Mouse (Mus musculus) brain, embryonic 14.5 days (tissue): ENCODE results near the gene Gjc1. TPM values are rescaled to one million over a fixed set of nuclear protein-coding genes. Genes with fewer than 3 reads are reported as not detected.
A peak's percentile ranks its signal among the peaks of the same experiment; 100 is the strongest.

Experiments
- DNase-seq: peaks from one replicate; pipeline ENCODE4 v3.0.0-alpha.2; 2011; ENCODE audit warnings: low read depth
- CTCF ChIP-seq: fragments of 200-500 bp; IDR thresholded peaks from 2 replicates; pipeline ENCODE4 v1.5.1; 2012; ENCODE audit warnings: inconsistent platforms, mild to moderate bottlenecking, moderate library complexity, borderline replicate concordance; ENCODE audit not compliant: insufficient read depth, insufficient read length; ENCODE audit errors: extremely low read depth
- POLR2A ChIP-seq: fragments of 200-500 bp; IDR thresholded peaks from 2 replicates; pipeline ENCODE4 v1.6.1; 2012; ENCODE audit warnings: mild to moderate bottlenecking, inconsistent platforms, borderline replicate concordance; ENCODE audit not compliant: poor library complexity, insufficient read depth, insufficient read length, severe bottlenecking; ENCODE audit errors: extremely low read depth
- polyA plus RNA-seq: library from polyadenylated mRNA; depleted of rRNA; stranded (reverse); fragments of >200 nt; gene quantifications from 2 replicates; pipeline ENCODE4 v1.2.3, GENCODE M21; 2012

Gjc1 gene
- polyA plus RNA-seq, 1 experiment = 52.2 TPM

DNA sequence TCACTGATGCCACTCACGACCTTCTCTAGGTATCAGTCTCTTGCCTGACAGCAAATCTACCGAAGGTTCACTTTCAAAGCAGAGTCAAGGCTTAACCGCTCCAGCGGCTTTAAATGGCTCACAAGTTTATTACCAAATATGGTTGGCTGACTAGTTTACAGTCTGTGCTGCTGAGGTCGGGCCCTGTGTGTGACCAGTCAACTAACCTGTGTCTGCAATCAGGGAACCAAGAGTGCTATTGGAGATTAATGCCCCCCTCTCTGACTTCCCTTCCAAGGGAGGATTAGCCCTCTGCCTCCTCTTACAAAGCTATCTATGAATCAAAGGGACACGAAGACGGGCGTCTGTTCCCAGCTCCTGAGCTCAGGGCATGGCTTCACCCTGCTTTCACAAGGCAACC lies 25.3 kb downstream of the Gjc1 start:
- no peak for DNase-seq
- no peak for TF ChIP-seq POLR2A
- TF ChIP-seq CTCF = no peak

DNA sequence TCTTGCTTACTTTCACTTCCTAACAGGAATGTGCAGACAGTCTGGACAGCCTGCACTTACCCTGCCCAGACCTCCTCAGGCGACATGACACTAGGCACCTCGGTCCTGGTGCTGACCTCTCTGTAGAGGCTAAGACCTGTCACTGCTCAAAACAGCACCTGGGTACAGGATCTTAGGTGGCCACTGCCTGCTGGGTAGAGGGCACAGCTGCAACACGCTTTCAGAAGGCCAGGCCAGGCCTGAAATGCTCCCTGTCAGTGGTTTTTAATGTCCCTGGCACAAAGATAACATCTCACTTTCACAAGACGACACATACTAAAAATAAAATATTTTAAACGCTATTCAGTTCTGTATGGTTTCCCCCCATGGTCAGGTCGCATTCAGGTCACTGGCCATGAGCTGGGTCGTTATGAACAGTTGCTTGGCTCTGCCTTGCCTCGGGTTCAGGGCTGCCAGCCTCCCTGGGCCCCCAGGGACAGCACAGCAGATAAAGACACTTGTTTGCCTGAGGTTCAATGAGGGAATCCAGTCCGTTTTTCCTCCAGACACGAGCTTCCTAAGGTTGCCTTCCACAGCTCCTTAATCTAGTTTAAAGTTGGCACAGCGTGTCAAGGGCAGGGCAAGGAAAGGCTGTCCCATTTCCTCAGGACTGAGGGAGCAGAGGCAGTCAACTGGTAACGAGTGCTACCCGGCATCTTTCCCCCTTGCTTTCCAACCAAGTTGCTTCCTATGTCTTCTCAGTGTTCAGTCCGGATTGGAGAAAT lies 27.6 kb downstream of the Gjc1 start:
- TF ChIP-seq CTCF (no peak), POLR2A (no peak)
- DNase-seq = no peak

DNA sequence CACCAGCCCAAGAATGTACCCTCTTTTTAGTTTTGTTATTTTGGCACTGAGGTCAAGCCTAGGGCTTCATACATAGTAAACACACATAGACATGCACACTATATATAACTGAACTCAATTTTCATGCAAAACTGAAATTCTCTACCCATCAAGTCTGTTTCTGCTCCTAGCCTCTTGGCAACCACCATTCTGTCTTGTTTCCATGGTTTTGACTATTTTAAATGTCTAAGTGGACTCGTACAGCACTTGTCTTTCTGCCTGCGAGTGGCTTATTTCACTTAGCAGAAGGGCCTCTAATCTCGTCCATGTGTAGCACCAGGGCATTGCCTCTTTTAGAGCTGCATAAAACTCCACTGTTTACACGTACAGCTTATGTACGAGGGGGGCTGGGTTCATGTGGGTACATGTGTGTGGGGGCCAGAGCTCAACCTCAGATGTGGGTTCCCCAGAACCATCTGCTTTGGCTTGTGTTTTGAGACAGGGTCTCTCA lies 31.8 kb downstream of the Gjc1 start:
- DNase-seq = no peak
- TF ChIP-seq CTCF (no peak), POLR2A (no peak)

DNA sequence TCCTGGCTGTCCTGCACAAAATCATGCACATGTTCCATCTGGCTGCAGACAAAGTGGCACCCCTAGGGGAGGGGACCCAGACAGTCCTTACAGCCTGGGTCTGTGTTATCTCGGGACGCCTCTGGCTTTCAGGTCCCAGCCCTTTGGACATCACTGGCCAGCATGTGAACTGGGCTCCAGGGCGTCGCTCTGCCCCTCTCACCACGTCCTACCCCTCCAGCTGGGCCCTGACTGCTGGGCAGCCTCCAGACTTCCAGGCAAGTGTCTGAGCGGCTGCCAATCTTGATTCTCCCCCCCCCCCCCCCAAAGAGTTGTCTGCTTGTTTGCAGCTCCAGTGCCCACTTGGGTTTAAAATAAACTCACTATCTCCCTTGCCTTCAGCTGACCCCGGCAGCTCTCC lies 36.1 kb downstream of the Gjc1 start:
- no peak for DNase-seq
- TF ChIP-seq POLR2A (no peak), CTCF (no peak)

DNA sequence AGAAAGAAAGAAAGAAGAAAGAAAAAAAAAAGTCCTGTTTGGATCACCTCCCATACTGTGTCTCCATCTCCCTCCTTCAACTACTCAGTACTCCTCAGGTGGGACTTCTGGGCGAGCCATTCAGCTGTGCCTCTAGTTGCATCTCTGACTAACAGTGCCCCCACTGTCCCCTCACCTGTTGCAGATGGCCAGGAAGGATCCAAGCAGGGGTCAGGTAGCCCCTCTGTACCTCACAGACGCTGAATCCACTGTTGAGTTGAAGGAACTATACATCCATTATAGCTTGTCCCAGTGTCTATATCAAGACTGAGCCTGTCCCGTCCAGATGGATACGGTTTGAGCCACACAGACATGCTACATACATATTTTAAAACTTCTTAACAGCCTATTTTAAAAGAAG lies 38.0 kb downstream of the Gjc1 start:
- TF ChIP-seq POLR2A (no peak), CTCF (no peak)
- DNase-seq = no peak

DNA sequence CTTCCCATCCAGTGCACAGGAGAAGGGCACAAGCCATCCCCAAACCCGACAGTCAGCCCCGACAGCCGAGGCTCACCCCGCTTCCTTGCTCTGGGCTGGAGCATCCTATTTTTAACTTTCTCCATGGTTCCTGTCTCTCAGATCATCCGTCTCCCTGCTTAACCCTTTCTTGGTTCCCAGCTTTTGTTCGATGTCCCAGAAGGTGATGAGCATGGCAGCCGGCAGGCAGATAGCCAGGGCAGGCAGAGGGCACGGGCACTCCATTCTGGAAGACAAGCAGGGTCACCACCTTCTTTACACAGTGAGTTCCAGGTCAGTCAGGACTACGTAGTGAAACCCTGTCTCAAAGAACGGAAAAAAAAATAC lies 38.5 kb downstream of the Gjc1 start:
- TF ChIP-seq CTCF = no peak
- TF ChIP-seq POLR2A = no peak
- no peak for DNase-seq

DNA sequence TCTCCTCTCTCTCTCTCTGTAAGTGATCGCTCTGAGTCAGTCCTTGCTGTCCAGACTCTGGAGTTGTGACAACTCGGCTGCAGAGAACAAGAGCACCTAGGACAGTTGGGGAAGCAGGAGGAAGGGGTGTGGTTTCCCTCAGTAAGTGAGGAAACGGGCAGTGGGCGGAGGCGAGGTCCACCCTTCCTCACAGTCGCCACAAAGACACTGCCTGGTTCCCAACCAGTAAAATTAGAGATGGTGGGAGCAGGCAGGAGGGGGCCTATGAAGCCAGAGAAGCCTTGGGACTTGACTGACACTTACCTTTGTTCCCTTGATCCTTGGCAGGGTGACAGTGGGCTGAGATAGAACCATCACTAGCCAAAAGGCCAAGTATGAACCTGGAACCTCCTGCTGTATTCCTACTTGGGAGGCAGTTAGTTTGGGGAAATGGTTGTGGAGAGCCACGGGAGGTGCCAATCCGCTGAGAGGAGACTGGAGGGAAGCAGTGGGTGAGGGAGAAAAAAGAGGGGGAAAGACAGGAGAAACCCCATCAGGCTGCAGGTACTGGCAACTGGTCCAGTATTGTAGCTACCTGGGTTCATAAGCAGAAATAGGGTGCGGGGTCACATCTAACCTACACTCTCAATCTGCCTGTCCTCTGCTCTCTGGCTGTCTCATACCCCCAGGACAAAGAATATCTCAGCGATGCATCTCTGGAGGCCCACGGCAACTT lies 39.1 kb downstream of the Gjc1 start:
- DNase-seq = no peak
- no peak for TF ChIP-seq CTCF
- TF ChIP-seq POLR2A = no peak

DNA sequence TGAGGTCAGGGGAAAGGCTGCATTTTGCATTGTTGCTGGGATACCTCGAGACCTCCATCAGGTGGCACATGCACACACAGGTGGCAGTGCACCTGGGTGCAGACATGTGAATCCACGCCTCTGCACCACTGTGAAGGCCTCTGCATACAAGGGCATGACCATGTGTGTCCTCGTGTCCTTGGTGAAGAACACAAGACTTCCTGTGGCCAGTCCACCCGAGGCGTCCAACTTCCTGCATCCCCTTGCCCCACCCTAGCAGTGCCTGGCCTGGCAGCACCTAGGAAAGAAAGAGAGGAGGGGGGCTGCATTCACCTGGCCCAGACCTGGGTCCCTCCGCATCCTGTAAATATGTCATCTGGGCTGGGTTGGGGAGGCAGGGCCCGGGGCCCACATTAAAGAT lies 39.7 kb downstream of the Gjc1 start:
- no peak for DNase-seq
- no peak for TF ChIP-seq CTCF

DNA sequence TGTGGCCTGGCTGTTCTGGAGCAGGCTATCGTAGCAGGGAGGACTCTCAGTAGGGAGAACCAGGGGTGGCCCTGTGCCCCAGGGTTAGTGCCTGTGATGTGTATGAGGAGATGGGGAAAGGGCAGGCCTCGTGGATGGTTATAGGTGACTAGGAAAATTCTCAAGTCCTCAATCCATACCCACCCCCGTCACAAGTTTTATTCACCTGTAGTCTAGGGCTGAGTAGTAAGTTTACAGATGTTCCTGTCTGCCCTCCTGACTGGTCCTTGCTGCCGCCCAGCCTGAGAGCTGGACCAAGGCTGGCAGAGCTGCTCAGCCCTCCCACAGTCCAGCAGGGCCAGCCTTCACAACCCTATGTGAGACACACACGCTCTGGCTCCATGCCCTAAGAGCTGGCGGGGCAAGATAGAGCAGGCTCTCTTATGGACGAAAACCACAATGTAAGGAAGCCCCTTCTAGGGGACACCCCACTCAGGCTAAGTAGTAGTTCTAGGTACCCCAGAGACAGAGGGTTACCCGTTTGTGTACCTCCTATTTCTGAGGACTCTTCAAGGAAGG lies 40.3 kb downstream of the Gjc1 start:
- TF ChIP-seq CTCF (no peak), POLR2A (no peak)
- DNase-seq = no peak

DNA sequence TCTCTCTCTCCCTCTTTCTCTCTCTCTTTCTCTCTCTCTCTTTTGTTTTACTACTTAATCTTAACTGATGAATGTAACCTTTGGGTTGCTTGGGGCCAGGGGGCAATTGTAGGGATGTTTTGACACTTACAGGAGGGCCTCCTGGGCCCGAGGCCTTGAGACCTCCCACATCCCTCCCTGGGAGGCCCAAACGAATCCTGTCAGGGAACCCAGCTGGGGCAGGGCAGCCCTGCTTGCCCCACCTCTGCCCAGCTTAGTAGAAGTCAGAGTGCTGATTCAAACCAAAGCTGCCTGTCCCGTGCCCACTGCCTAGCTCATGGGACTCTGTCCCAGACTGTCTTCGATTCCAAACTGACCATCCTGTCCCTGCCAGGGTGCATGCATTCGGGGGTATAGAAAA lies 40.9 kb downstream of the Gjc1 start:
- TF ChIP-seq POLR2A (no peak), CTCF (no peak)
- DNase-seq = no peak

DNA sequence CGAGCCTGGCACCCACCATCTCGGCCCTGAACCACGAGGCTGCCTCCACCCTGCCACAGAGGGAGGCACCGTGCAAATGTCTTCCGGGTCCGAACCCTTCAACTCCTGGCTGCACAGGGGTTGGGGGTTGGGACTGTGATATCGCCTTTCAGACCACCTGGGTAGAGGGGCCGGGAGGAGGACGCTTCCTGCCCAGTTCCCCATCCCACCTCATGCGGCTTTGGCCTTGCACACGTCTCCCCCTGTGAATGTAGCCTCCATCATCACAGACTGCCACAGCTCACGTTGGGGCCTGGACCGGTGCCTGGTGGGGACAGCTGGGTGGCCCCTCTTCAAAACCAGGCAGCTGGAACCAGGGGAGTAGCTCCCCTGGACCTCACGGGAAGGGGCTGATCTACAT lies 41.3 kb downstream of the Gjc1 start:
- DNase-seq = no peak
- TF ChIP-seq CTCF (no peak), POLR2A (no peak)

DNA sequence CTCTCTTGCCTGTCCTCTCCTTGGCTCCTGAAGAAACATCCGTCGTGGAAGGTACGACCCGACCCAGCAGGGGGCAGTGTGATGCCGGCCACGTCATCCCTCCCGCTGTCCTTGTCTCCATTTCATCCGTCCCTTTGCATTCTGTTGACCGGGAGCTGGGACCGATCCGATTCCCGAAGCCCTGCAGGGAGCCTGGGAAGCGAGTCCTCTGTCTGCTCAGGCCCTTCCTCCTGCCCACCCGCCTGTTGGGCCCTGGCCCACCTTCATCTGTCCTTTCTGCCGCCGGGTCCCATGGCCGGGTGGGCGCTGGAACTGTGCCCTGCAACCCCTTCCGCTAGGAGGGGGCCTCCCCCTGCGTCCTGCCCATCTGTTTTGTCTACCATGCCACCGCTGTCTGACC lies 41.9 kb downstream of the Gjc1 start:
- DNase-seq = peak; percentile 80
- TF ChIP-seq POLR2A (no peak), CTCF (peak; percentile 79)
